Mouse (Mus musculus) stomach, embryonic 16.5 days (tissue): ENCODE measurements around the gene Aif1. TPM values are rescaled to one million over a fixed set of nuclear protein-coding genes. Genes with fewer than 3 reads are reported as not detected.
A peak's percentile ranks its signal among the peaks of the same experiment; 100 is the strongest.

ENCODE experiments used
- ATAC-seq: fragments of 200-750 bp; cut with Nextera tagmentation; 2 replicates; pipeline ENCODE4 v1.8.0; 2017; ENCODE audit warnings: moderate number of reproducible peaks, moderate TSS enrichment; ENCODE audit not compliant: insufficient read depth, low FRiP score
- H3K27ac ChIP-seq: fragments of 300-500 bp; sonication (generic); 2 replicates; pipeline ENCODE4 v1.5.1; 2014; ENCODE audit warnings: low read length
- H3K27me3 ChIP-seq: fragments of 300-500 bp; sonication (generic); 2 replicates; pipeline ENCODE4 v1.6.1; 2014; ENCODE audit warnings: low read length, control low read depth, mixed read lengths; ENCODE audit not compliant: control insufficient read depth, insufficient read depth
- H3K36me3 ChIP-seq: fragments of 300-500 bp; sonication (generic); 2 replicates; pipeline ENCODE4 v1.6.1; 2014; ENCODE audit warnings: low read length; ENCODE audit not compliant: control insufficient read depth, insufficient read depth
- H3K4me1 ChIP-seq: fragments of 300-500 bp; sonication (generic); 2 replicates; pipeline ENCODE4 v1.6.1; 2014; ENCODE audit warnings: low read length, control low read depth, mixed read lengths; ENCODE audit not compliant: control insufficient read depth, insufficient read depth
- H3K4me2 ChIP-seq: fragments of 300-500 bp; sonication (generic); 2 replicates; pipeline ENCODE4 v1.6.1; 2014; ENCODE audit warnings: low read depth, low read length, mixed read lengths
- H3K4me3 ChIP-seq: fragments of 300-500 bp; sonication (generic); replicated peaks from 2 replicates; pipeline ENCODE4 v1.5.1; 2014; ENCODE audit warnings: mild to moderate bottlenecking, low read length
- H3K9ac ChIP-seq: fragments of 300-500 bp; sonication (generic); 2 replicates; pipeline ENCODE4 v1.6.1; 2014; ENCODE audit warnings: low read length
- H3K9me3 ChIP-seq: fragments of 300-500 bp; sonication (generic); replicated peaks from 2 replicates; pipeline ENCODE4 v1.6.1; 2016; ENCODE audit warnings: low read length, control low read depth; ENCODE audit not compliant: control insufficient read depth
- WGBS: fragments of 180-500 bp; shearing (Covaris S2); extraction: QIAGEN DNeasy Blood & Tissue Kit; methylation state at CpG from one replicate; pipeline ENCODE4 v1.1.7; 2014; 5-methylcytosine and 5-hydroxymethylcytosine counted together
- polyA plus RNA-seq: library from polyadenylated mRNA; unstranded; fragments of >200 nt; fragmentation: Nextera tagmentation; extraction: Ambion mirVana; gene quantifications from 2 replicates; pipeline ENCODE4 v1.2.1, GENCODE M21; 2015

Gene Aif1
- polyA plus RNA-seq, 1 experiment from 2014 or later, result 20.2 TPM

DNA sequence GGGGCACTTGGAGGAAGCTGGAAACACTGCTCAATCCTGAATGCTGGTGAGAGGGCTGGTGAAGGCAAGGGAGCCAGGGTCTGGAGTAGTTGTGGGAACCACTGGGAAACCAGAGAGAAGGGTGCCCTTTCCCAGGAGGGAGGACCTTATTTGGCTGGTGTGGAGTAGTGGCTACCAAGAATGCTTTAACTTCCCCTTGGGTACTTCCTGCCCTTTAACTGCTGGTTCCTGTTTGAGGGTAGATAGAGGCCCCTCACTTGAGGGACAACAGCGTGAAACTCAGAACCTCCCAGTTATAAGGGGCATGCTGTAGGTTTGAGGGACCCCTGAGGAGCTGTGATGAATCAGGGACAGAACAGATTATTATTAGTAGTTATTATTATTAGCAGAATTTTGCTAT is 13.3 kb upstream of the Aif1 start:
- Histone ChIP-seq H3K9ac (no peak overlapping the region), H3K9me3 (no peaks in the 10 kb centered on the region), H3K4me2 (no peak overlapping the region), H3K36me3 (no peaks in the 10 kb centered on the region), H3K27ac (peak overlapping the region; percentile 57), H3K4me3 (no peak overlapping the region), H3K4me1 (peaks cover 5% of the 10 kb centered on the region), H3K27me3 (no peaks in the 10 kb centered on the region)
- 77% methylated on average over 1 of the region's 1 CpGs for WGBS
- no peak for ATAC-seq

DNA sequence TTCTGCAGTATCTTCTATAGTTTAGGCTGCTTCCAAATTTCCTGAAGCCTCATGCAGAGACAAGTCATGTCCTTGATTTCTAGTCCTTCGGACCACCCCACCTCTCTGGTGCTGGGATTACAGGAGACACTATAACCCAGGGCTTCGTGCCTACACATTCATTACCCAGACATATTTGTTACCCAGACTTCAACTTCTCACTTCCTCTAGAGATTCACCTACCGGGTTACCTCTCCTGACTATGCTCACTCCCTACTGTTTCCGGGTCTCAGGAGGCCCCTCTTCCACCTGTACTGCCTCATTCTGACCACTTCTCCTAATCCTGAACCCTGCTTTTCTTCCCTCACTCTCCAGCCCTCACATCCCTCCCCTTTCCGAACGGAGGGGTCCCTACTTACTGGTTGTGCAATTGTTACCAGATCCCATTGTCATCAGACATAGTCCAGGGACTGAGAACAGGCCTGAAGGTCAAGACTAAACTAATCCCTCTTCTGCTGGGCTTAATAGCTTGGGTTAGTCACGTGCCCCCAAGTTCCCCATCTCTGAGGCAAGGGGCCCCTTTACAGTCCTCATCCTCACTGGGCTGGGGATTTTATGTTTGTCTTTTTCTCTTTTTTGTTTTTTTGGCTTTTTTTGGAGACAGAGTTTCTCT is 12.2 kb upstream of the Aif1 start, which contains the start of gene Lst1:
Gene Lst1 (minus strand): TSS at position 481 of the 652 bp plus-strand sequence.
- H3K4me1 ChIP-seq, result peaks cover 4% of the 10 kb centered on the region
- H3K4me2 ChIP-seq, result no peak within 1 kb of the TSS
- 59% methylated on average over 7 of the region's 7 CpGs for WGBS
- no peak for ATAC-seq
- H3K4me3 ChIP-seq, result no peak within 1 kb of the TSS
- peak within 1 kb of the TSS; percentile 12; the same call in 1 of the 2 replicates for H3K27ac ChIP-seq
- H3K9ac ChIP-seq, result no peak within 1 kb of the TSS
- H3K36me3 ChIP-seq, result no peaks in the 10 kb centered on the region
- H3K27me3 ChIP-seq, result no peaks in the 10 kb centered on the region
- no peaks in the 10 kb centered on the region for H3K9me3 ChIP-seq

DNA sequence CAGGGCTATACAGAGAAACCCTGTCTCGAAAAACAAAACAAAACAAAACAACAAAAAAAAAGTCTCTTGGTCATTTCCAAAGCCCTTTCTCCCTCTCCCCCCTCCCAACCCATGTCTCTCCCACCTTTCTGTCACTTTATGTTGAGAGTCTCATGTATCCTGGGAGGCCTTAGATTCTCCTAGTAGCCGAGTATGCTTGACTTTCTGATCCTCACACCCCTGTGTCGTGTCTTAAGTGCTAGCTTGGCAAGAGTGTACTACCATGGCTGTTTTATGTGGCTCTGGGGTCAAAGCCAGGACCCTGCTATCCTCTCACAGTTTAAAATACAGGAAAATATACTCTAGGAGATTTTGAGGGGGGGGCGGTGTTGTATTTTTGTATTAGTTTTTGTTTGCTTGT is 11.5 kb upstream of the Aif1 start:
- Histone ChIP-seq H3K4me2 (no peak overlapping the region), H3K9me3 (no peaks in the 10 kb centered on the region), H3K4me1 (peaks cover 4% of the 10 kb centered on the region), H3K9ac (no peak overlapping the region), H3K27me3 (no peaks in the 10 kb centered on the region), H3K36me3 (no peaks in the 10 kb centered on the region), H3K4me3 (no peak overlapping the region), H3K27ac (no peak overlapping the region)
- ATAC-seq, result no peak
- WGBS, result 62% methylated on average over 4 of the region's 4 CpGs

DNA sequence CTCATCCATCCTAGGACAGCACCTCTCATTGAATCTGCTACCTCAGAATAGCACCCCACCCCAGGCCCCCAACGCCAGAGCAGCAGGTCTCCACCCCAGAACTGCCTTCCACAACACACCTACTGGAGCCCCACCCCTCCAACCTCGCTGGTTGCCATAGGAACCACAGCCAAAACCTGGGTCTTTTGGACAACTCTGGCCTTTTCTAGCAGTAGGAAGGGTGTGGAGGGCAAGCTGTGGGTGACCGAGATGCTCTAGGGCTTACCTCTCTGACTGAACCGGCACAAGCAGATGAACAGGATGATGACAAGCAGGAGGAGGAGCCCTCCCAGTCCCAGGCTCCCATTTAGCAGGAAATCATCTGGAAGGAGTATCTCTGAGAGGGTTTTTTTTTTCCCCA is 10.8 kb upstream of the Aif1 start:
- Histone ChIP-seq H3K36me3 (no peaks in the 10 kb centered on the region), H3K27ac (peak overlapping the region; percentile 74), H3K4me2 (peak overlapping the region; percentile 50), H3K9me3 (no peaks in the 10 kb centered on the region), H3K27me3 (no peaks in the 10 kb centered on the region), H3K4me1 (peaks cover 4% of the 10 kb centered on the region), H3K4me3 (peak overlapping the region; percentile 47), H3K9ac (peak overlapping the region; percentile 56)
- 0% methylated on average over 4 of the region's 4 CpGs for WGBS
- ATAC-seq, result peak; percentile 49; the same call in 1 of the 2 replicates

DNA sequence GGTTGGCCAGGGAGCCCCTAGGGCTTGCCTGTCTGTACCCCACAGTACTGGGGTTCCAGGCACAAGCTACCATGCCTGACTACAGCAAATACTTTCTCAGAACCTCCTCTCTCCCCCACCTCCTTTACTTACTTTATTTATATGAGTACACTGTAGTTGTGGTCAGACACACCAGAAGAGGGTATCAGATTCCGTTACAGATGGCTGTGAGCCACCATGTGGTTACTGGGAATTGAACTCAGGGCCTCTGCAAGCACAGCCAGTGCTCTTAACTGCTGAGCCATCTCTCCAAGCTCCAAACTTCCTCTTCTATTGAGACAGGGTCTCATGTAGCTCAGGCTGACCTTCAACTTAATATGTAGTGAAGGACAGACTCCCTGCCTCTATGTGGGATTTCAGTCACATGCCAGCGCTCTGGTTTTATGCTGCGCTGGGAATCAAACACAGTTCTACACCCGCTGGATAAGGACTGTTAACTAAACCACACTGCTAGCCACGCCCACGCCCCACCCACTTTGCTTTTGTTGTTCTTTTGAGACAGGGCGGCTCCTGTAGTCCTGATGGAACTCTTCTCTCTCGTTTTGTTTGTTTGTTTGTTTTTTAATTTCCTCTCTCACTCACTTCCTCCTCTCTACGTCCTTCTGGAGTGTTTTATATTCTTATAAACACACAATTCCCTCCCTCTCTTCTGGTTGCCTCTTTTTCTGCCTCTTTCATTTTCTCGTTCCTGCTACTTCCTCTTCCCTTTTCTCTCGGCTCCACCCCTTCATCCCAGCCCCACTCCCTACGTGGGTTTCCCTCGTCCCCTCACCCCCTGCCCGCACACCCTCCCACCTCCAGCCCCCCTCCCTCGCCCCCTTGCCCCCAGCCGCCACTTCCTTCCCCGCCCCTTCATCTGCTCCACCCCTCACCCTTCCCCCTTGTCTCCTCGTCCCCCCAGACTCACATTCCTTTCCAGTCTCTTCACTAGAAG is 10.1 kb upstream of the Aif1 start:
- H3K4me3 ChIP-seq, result peak overlapping the region; percentile 47
- 4% methylated on average over 18 of the region's 18 CpGs for WGBS
- H3K4me2 ChIP-seq, result peak overlapping the region; percentile 50
- H3K9ac ChIP-seq, result peak overlapping the region; percentile 47
- peak; percentile 68 for ATAC-seq
- peak overlapping the region; percentile 74 for H3K27ac ChIP-seq
- no peaks in the 10 kb centered on the region for H3K36me3 ChIP-seq
- peaks cover 4% of the 10 kb centered on the region for H3K4me1 ChIP-seq
- no peaks in the 10 kb centered on the region for H3K27me3 ChIP-seq
- H3K9me3 ChIP-seq, result no peaks in the 10 kb centered on the region

DNA sequence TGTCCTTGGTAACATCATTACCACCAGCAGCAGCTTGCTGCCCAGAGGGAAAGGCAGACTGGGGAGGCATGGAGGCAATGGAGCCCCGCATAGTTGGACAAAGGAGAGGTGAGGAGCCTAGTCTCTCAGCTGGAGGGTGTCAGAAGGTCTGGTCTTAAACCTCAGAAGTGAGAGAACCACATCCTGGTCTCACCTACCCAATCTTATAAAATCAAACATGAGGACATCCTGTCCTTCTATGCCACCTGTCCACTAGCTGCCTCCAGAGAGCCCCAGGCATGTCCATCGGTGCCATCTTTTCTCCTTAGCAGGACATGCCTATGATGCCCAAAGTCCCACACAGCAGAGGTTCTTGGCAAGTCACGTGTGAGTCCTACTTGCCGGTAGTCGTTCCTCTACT is 4.2 kb upstream of the Aif1 start:
- 85% methylated on average over 5 of the region's 5 CpGs for WGBS
- Histone ChIP-seq H3K27me3 (no peaks in the 10 kb centered on the region), H3K9me3 (no peaks in the 10 kb centered on the region), H3K9ac (no peak overlapping the region), H3K4me2 (no peak overlapping the region), H3K4me3 (no peak overlapping the region), H3K4me1 (no peaks in the 10 kb centered on the region), H3K36me3 (no peaks in the 10 kb centered on the region), H3K27ac (no peak overlapping the region)
- no peak for ATAC-seq

DNA sequence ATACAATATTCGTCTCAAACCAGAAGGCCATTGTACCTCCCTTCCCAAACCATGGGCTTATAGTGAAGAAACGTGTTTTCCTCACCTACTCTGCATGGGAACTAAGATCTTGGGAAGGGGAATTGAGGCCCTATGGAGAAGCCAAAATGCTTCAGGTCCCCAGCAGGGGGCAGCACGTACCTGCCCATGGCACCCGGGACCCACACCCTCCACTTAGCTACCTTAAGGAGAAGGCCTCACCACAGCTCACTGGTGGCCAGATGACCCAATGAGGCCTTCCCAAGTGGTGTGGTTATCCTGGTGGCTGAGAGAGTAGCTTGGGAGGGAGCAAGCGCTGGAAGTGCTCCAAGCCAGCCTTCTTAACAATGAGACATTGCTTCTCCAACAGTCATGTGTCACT is 2.7 kb upstream of the Aif1 start:
- Histone ChIP-seq H3K27ac (no peak overlapping the region), H3K27me3 (no peaks in the 10 kb centered on the region), H3K4me1 (no peaks in the 10 kb centered on the region), H3K36me3 (no peaks in the 10 kb centered on the region), H3K4me3 (no peak overlapping the region), H3K9me3 (no peaks in the 10 kb centered on the region), H3K9ac (no peak overlapping the region), H3K4me2 (no peak overlapping the region)
- peak; percentile 77 for ATAC-seq
- WGBS, result 14% methylated on average over 5 of the region's 5 CpGs

DNA sequence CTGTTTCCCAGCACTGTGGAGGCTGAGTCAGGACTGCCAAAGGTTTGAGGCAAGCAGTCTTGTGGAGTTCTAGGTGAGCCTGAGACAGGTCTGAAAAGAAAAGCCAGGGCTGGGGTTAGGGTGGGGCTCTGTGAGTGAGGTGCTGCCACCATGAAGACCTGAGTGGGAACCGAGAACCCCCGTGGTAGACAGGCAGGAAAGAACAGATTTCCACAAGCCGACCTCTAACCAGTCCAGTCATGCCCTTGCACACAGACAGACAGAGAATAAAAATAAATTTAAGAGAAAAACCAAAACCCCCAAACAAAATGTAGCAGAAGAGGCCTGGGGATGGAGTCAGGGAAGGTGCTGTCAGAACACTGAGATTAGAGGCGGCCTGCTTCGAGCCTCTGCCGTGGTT is 486 bp downstream of the Aif1 start:
- Histone ChIP-seq H3K9me3 (no peaks in the 10 kb centered on the region), H3K4me1 (no peaks in the 10 kb centered on the region), H3K4me3 (no peak overlapping the region), H3K4me2 (no peak overlapping the region), H3K9ac (no peak overlapping the region), H3K36me3 (no peaks in the 10 kb centered on the region), H3K27ac (no peak overlapping the region), H3K27me3 (no peaks in the 10 kb centered on the region)
- WGBS, result 69% methylated on average over 6 of the region's 6 CpGs
- ATAC-seq, result no peak
